Mouse (Mus musculus) C3H10T1/2 (cell line): ENCODE results near the gene Rbms2. TPM values are rescaled to one million over a fixed set of nuclear protein-coding genes. Genes with fewer than 3 reads are reported as not detected.

Experiments used
- polyA plus RNA-seq, 2 experiments: library from polyadenylated mRNA; unstranded; fragments of >200 nt; fragmentation: generic; extraction: Trizol; gene quantifications; one replicate each; pipeline ENCODE4 v1.2.1; 2012; ENCODE audit warnings: missing spikeins in 2 of 2

Gene Rbms2
- polyA plus RNA-seq = 100 to 1,000 TPM in 1 of 2 experiments, 10 to 100 TPM in 1; 52.3 to 119 TPM

DNA sequence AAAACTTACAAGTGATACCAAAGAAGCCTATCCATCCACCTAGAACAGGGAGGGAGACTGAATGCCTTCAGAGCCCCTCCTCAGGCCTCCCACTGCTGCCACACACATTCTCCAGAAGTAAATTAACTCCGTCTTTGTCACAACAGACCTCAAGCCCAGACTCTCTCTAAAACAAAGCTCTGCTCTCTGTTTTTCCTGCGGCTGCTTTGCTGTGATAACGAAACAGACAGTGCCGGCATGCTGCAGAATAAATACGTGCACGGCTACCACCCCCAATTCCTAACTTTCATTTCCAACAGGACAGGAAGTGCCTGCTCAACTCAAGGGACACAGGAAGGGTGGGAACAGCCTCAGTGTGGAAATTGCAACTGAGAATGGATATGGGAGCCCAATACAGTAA lies at the start of gene Rbms2:
Gene Rbms2, minus strand, starts transcription at position 309 of the 400 bp plus-strand sequence.

DNA sequence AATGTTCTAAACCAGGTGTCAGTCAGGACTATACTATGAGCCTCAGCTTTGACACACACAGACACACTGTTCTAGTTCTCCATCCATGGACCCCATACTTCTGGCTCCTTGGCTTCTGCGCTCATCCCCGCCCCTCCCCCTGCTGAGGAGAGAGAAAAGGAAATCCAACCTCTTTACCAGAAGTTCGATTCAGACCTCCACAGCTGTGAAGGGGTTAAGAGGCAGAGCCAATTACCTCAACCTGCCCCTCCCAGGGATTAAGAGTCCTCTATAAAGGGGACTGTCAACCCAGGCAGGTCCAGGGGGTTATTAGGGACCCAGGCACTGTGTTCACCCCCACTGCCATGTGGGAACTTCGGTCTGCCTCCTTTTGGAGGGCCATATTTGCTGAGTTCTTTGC lies 45.4 kb upstream of the Rbms2 start, which contains the start of gene Mip:
Gene Mip, plus strand, starts transcription at position 301 of the 400 bp plus-strand sequence.

DNA sequence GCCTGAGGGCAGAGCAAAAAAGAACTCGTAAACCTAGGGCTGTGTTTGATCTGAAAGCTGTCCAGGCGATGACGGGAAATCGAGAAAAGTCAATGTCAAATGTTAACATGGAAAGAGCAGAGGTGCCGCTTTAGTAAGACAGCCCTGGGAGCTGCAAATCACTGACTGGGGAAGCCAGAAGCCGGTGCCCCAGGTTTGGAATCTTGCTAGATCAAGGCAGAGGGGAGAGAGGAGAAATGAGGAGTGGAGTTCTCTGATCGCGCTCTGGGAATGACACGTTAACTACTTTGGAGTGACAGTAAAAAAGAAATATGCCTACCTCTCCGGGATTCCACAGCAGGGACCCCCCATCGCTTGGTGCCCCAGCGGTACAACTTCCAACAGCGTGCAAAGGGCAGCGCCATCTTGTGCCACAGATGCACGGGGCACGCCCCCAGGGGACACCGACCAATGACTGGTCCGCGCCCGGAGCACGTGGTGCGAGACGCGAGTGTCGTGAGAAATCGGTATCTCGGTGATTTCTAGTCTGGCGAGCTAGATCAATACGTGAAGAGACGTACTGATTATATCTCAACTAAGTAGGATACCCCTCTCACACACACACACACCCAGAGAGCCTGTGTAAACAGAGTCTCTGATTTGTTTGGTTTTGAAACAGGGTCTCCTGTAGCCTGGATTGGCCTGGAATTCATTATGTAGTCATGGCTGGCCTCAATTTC lies 31.5 kb upstream of the Rbms2 start, which contains the start of gene Spryd4:
Gene Spryd4, minus strand, starts transcription at position 418 of the 719 bp plus-strand sequence.

DNA sequence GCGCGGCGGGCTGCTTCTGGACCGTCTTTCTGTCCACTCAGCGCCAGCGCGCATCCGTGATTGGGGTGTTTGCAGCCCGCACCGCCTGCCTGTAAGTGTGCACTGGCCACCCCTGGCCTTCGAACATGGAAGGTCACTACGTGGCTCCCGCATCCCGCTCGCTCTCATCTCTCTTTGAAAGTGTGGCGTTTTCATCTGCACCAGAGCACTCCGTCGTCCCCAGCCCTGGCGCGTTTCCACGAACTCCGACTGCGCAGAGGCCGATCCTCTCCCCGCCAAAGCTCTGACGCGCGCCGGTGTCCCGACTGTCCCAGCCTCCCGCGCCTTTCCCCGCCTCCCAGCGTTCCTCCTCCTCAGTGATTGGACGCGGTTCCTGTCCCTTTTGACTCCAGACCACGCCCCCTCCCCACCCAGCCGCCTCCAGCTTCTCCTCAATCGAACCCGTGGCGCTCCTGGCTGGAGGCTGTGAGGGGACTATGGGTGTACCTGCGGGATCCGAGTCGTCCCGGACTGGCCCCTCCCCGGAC lies 14.0 kb upstream of the Rbms2 start, which contains the start of gene Gls2:
Gene Gls2, plus strand, starts transcription at position 434 of the 527 bp plus-strand sequence.

DNA sequence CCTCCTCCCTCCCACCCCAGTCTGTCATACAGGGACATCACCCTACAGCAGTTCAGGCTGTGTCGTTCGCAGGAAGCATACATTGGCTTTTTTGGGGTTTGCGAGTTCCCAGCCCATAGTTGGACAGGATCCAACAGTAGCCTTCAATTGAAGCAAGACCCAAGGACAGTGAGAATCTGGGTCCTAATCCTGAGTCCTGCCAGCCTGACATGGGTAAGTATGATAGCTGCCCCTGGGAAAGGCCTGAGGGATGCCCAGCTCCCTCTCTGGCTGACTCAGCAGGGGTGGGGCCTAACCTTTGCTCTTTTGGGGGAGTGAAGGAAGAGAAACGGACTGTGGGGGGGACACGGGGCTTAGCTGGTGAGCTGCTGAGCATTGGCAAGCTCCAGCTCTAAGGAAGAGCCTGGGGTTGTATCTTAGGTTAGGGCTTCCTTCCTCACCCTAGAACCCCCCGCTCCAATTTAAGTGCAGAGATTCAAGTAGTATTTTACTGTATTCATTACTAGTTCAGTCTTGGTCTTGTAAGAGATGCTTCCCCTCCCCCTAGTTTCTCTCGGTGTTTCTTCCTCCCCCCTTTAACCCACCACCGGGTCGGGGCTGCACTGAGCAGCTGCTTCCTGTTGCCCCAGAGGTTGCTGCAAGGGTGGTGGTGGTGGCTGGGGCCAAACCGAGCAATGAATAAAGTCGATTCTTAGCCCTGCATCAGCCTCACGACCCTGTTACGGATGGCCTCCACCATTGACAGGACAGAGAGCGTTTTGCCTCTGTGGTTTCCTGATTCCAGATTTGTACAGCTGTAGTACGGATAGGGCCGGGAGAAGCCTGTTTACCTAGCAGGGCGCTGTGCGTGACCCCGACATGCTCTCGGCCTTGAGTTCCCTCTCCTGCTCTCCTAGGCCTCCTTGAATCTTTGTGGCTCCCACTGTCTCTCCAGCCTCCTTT lies 88.3 kb downstream of the Rbms2 start, which contains the start of gene Baz2a:
Gene Baz2a, plus strand, starts transcription at position 14 of the 942 bp plus-strand sequence.

DNA sequence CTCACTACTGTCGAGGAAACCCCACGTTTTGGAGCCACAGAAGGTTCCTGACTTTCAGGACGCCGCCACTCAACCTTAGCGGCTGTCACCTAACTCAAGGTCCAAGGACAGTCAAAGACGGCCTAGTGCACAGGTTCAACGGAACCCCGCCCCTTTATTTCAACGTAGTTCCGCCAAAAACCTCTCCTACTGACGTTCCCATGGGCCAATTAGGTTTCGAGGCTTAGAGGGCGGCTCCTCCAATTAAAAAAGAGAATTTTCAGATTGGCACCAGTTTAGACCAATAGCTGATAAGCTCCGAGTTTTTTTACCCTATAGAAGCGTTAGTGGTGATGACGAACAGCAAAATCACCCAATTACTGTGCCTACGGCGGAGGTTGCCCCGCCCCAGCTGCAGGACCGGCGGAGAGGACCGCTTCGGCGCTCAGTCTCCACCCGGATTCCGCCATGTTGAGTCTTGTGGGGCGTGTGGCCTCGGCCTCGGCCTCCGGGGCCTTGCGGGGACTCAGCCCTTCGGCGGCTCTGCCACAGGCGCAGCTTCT lies 97.1 kb downstream of the Rbms2 start, which contains the start of gene Atp5b:
Gene Atp5b, plus strand, starts transcription at position 394 of the 542 bp plus-strand sequence.

Other genes starting within 250 kb of the Rbms2 start
- not detected for gene Hsd17b6, start 172.7 kb downstream of the Rbms2 start, polyA plus RNA-seq
- 10 to 100 TPM in 1 of 2 experiments, 1 to 10 TPM in 1; 6.8 to 30.2 TPM for gene Prim1, start 165.1 kb downstream of the Rbms2 start, polyA plus RNA-seq
- gene Naca, start 144.7 kb downstream of the Rbms2 start, polyA plus RNA-seq = 100 to 1,000 TPM; 209 to 827 TPM
- gene Ptges3, start 121.3 kb downstream of the Rbms2 start, polyA plus RNA-seq = 10 to 100 TPM; 17.0 to 55.7 TPM
- gene Atp5b, start 97.0 kb downstream of the Rbms2 start, polyA plus RNA-seq = 1,000 to 10,000 TPM; 2,355 to 2,584 TPM
- gene Baz2a, start 88.7 kb downstream of the Rbms2 start, polyA plus RNA-seq = 1 to 10 TPM in 1 of 2 experiments, under 1 TPM in 1; 0.94 to 8.9 TPM
- 1 to 10 TPM; 3.1 to 3.2 TPM for gene Gls2, start 14.2 kb upstream of the Rbms2 start, polyA plus RNA-seq
- gene Spryd4, start 31.5 kb upstream of the Rbms2 start, polyA plus RNA-seq = 10 to 100 TPM in 1 of 2 experiments, 1 to 10 TPM in 1; 6.2 to 11.1 TPM
- gene Mip, start 45.5 kb upstream of the Rbms2 start, polyA plus RNA-seq = not detected
- 10 to 100 TPM in 1 of 2 experiments, 1 to 10 TPM in 1; 7.9 to 10.5 TPM for gene Timeless, start 51.8 kb upstream of the Rbms2 start, polyA plus RNA-seq
- gene Apon, start 73.8 kb upstream of the Rbms2 start, polyA plus RNA-seq = under 1 TPM; 0.15 to 0.21 TPM
- gene Apof, start 88.4 kb upstream of the Rbms2 start, polyA plus RNA-seq = not detected
- 10 to 100 TPM in 1 of 2 experiments, 1 to 10 TPM in 1; 1.4 to 16.2 TPM for gene Stat2, start 90.3 kb upstream of the Rbms2 start, polyA plus RNA-seq
- gene Il23a, start 118.5 kb upstream of the Rbms2 start, polyA plus RNA-seq = not detected
- 10 to 100 TPM in 1 of 2 experiments, 1 to 10 TPM in 1; 1.8 to 14.3 TPM for gene Pan2, start 123.0 kb upstream of the Rbms2 start, polyA plus RNA-seq
- 100 to 1,000 TPM in 1 of 2 experiments, 10 to 100 TPM in 1; 94.1 to 341 TPM for gene Cnpy2, start 142.2 kb upstream of the Rbms2 start, polyA plus RNA-seq
- 100 to 1,000 TPM; 126 to 134 TPM for gene Cs, start 157.4 kb upstream of the Rbms2 start, polyA plus RNA-seq
- 10 to 100 TPM; 14.3 to 38.1 TPM for gene Coq10a, start 188.7 kb upstream of the Rbms2 start, polyA plus RNA-seq
- 10 to 100 TPM in 1 of 2 experiments, 1 to 10 TPM in 1; 3.8 to 14.4 TPM for gene Ankrd52, start 196.8 kb upstream of the Rbms2 start, polyA plus RNA-seq
- gene Slc39a5, start 220.9 kb upstream of the Rbms2 start, polyA plus RNA-seq = under 1 TPM in 1 of 2 experiments, not detected in 1; 0.08 TPM
- 100 to 1,000 TPM; 126 to 174 TPM for gene Nabp2, start 231.2 kb upstream of the Rbms2 start, polyA plus RNA-seq
- 10 to 100 TPM; 15.9 to 29.8 TPM for gene Rnf41, start 231.4 kb upstream of the Rbms2 start, polyA plus RNA-seq